Mouse (Mus musculus): ENCODE results near the gene Ano8.
"Not testable (repeated sequence)": the region's sequence is repeated elsewhere in the genome, so short reads cannot be mapped to it uniquely, and the experiment has no call there.

Gene Ano8

DNA sequence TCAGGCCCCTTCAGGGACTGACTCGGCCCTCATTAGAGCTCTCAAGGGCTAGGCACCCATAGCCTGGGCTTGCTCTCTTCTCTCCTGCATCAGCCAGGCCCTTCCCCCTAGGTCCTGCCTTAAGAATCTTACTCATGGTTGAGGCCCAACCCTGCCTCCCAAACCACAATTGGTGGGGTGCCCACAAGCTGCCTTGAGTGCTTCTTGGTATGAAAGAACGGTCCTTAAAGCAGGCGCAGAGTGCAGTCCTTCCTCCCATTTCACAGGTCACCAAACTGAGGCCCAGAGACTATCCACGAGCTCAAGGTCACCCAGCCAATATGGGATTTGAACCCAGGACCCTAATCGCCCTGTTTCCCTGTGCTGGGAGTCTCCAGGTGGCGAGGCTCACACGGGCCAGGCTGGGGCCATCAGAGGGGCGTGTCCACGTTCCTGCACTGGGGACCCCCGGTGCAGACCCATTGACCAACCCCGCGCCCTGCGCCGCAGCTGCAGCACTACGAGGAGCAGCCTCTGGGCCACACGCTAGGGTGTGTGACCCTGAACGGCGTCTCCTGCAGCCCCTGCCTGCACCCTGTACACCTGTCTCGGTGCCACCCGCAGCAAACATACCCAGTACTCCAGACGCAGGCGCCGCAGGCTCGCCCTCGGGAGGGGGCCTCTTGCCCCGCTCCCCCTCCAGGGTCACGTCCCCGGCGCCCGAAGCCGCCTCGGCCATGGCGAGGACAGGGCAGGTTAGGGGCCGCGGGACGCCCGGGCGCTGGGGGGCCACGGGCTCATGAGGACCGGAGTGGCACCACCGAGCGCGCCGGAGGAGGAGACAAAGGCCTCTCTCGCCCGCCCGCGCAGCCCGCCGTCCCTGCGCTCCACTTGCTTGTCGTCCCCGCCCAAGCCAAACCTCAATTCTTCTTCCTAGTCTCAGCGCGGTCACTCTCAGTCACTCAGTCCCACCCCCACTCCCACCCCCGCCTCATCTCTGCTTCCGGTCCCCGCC lies at the start of gene Ano8:
Gene Ano8 (minus strand): TSS at position 822 of the 994 bp plus-strand sequence.
- in situ Hi-C loops (cut with MboI, MseI) = no loop called here

DNA sequence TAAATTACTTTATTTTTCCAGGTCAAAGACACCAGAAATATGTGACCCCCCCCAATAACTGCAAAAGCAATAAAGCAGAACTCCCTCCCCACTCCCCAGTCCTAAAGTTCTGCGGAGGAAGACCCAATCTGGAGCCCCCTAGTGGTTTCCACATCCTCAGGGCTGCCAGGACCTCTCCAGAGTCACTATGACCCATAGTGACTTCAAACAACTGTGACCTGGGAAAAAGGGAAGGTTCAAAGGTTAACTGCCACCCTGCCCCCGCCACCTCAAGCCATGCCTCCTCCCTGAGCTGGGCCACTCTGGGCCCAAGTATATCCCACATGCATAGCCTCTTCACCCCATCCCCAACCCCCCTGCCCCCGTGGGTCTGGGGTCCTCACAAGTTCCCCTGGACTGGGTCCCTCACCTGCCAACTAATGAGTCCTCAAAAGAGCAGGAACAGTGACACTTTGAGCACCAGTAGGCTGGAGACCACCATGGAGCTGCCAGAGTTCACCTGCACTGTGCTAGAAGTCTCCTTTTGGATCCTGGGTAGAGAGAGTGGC lies 48.6 kb upstream of the Ano8 start:
- in situ Hi-C loops (cut with MboI, MseI) = no loop called here

DNA sequence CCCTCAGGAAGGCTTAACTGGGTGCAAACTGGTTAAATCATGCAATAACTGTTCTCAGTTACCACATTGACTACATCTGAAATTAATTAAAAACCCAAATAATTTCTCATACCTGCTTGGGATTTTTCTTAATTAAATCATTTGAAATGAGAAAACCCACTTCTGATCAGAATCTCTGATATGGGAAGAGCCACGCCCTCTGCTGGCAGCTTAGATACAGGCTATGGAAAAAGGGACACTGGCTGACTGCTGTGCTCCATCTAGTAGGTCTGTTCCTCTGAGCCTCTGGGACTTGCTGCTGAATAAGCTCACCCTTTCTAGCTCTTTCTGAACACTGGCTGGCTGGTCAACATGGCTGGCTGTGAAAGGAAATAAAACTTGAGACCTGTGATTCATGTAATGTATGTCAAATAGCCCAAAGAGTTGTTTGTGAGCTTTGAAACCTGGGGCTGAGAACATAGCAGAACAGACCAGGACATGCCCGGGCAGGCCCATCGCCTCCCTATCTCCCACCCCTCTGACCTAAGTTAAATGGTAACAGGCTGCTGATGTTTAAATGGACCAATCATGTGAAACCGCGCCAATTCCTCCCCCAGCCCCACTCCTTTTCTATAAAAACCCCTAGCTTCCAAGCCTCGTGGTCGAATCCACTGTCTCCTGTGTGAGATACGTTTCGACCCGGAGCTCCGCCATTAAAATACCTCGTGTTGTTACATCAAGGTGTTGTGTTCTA lies 45.1 kb upstream of the Ano8 start:
- in situ Hi-C loops (cut with MboI, MseI) = not testable (repeated sequence)

DNA sequence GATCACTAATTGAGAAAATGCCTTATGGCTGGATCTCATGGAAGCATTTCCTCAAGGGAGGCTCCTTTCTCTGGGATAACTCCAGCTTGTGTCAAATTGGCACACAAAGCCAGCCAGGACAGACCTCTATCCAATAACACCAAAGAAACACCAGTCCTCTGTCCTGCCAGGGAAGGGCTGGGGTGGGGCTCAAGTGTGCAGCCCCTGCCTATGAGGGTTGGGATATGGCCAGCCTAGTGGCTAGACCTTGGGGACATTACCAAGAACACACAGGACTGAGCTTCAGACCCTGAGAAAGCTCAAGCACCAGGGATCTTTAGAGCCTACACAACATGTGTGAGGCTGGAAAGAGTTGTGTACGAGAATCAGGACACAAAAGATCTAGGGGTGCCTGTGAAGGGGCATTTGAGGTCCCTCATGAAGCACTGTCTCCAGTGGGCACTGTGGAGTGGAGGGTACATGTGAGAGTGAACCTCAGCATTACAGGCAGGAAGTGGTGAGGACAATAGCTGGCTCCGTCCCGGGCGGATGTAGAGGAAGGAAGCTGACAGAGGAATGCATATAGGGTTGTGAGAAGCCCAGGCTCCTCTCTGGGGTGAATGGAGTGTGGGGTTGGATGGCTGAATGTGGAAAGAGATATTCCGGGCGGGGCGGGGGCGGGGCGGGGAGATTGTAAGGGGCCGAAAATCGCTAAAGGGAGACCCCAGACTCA lies 42.8 kb upstream of the Ano8 start:
- in situ Hi-C loops (cut with MboI, MseI) = loop anchor here in 1 of 2 experiments (10.0 kb wide), 1 partner anchor 84 kb away; no protein-coding TSS in a partner anchor

DNA sequence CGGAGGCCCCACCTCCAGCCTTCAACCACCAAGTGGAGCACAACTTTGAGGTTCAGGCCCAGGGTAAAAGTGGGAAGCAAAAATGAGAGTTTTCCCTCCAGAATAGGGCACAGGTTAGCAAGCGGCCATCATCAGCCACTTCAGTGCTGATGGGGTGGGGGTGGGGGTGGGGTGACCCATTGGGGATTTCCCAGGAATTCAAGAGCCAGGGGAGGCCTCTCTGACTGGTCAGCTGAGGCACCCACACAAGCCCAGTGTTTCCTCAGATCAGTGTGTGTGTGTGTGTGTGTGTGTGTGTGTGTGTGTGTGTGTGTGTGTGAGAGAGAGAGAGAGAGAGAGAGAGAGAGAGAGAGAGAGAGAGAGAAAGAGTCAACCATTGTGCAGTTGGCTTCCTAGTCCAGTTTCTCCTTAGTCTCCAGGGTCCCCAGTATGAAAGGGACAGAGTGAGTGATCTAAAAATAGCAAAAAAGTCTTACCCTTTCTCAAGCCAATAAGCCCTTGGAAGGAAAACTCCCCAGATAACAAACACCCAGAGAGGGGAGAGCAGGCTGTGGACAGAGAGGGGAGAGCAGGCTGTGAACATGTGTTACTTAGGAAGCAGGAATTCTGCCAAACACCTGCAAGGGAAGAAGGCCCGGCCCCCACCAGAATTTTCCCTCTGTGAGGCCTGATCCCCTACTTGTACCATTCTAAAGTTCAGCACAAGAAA lies 41.6 kb upstream of the Ano8 start:
- in situ Hi-C loops (cut with MboI, MseI) = loop anchor here in 1 of 2 experiments (10.0 kb wide), 1 partner anchor 83 kb away; no protein-coding TSS in a partner anchor

DNA sequence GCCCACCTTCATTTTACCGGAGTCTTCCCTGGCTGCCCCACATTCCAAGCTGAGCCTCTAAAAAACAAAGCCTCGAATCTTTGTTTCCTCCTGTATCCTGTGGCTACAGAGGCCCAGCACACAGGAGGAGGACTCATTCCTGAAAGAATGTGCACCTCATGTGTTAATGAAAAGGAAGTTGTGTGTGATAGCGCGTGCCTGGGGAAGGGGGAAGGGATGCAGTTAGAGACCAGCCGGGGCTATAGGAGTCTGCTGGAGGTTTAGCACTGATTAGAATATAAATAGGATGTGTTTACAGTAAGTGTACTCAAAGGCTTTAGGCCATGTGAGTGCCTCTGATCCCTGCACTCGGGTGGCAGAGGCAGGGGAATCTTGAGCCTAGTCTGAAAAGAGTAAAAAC lies 40.5 kb upstream of the Ano8 start:
- in situ Hi-C loops (cut with MboI, MseI) = loop anchor here in 1 of 2 experiments (10.0 kb wide), 1 partner anchor 81 kb away; no protein-coding TSS in a partner anchor

DNA sequence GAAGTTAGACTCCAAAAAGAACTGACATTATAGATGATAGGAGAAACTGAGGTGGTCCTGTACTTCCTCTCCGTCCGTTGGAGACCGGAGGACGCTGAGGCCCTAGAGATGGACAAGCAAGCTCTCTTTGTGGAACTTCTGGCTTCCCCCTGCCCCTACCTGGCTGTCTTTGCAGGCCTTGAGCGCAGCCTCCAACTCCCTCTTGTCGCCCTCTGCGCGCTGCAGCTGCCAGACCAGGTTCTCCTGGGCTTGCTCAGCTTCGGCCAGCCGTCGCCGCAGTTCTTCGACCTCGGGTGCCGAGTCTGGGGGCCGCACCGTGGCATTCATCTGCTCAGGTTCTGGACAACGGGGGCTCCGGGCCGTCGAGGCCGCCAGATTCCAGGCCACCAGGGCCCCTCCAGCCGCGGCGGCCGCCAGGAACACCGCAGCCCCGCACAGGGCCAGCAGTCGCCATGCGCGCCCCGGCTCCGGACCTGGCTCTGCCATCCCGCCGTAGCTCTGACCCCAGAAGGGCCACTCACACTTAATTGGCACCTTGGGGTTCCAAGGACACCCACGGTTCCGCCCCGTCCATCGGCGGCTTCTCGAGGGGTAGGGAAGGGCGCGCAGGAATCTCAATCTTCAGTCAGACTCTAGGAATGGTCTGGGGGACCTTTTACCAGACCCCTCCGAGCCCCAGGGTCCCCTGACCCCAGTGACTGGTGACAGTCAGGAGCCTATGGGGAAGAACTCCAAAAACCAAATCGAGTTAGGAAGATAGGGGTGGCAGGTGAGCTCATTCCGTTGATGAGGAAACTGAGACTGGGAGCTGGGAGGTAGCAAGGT lies 39.7 kb upstream of the Ano8 start, which contains the start of gene Ccdc194:
Gene Ccdc194 (minus strand): TSS at position 486 of the 825 bp plus-strand sequence.
- in situ Hi-C loops (cut with MboI, MseI) = loop anchor here in 1 of 2 experiments (10.0 kb wide), 1 partner anchor 81 kb away; no protein-coding TSS in a partner anchor

DNA sequence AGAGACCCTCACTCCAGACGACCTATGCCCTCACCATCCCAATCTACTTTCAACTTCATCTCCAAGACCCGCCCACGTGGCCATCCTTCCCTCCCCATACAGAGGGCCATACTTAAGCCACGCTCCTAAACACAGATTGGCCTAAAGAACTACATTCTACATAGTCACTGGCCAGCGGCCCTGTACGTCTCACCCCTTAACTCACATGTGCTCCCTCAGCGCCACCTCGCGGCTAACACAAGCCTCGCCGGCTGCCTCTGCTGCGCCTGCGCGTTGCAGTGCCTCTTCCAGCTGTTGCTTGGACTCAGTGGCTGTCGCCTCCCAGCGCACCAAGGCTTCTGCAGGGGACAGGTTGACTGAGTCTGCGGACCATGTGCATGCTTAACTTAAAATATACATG lies 35.9 kb upstream of the Ano8 start:
- in situ Hi-C loops (cut with MboI, MseI) = loop anchor here (5.0 to 10.0 kb wide), 2 partner anchors 77 to 79 kb away; no protein-coding TSS in a partner anchor

DNA sequence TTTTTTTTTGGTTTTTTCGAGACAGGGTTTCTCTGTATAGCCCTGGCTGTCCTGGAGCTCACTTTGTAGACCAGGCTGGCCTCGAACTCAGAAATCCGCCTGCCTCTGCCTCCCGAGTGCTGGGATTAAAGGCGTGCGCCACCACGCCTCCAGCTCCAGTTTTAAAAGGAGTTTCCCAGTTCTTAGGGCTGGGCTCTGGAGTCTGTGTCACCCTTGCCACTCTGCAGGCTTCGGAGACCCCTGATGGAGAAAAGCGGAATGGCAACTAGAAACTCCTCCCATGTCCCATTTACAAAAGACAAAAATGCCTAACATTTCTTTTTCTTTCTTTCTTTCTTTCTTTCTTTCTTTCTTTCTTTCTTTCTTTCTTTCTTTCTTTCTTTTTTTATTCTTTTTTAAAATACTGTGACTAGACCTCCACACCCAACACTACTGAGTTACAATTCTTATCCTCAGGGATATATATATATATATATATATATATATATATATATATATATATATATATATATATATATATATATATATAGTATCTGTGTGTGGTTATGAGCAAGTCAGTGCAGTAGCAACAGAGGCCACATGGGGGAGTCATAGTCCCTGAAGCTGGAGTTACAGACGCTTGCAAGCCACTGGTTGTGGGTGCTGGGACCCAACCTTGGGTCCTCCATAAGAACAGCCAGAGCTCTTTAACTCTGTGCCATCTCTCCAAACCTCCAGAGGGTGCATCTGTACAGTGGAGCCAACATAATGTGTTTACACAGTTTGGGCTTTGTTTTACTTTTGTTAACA lies 33.5 kb upstream of the Ano8 start:
- in situ Hi-C loops (cut with MboI, MseI) = not testable (repeated sequence)

DNA sequence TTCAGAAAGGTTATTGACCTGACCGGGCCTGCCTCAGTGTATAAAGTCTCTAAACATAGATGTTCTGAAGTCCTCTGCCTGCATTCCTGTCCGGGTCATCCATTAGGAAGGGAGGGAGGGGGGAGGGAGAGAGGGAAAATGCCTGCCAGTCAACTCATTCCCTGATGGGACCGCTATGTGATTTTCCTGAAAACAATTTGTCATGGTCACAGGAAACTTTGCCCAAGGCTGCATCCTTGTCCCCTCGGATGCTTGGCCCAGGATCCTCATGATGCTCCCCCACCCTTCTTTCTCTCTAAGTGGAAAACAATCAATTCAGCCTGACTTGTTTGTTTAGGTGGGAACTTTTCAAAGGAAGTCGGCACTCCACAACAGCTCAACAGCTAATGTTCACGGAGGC lies 31.0 kb upstream of the Ano8 start:
- in situ Hi-C loops (cut with MboI, MseI) = no loop called here

DNA sequence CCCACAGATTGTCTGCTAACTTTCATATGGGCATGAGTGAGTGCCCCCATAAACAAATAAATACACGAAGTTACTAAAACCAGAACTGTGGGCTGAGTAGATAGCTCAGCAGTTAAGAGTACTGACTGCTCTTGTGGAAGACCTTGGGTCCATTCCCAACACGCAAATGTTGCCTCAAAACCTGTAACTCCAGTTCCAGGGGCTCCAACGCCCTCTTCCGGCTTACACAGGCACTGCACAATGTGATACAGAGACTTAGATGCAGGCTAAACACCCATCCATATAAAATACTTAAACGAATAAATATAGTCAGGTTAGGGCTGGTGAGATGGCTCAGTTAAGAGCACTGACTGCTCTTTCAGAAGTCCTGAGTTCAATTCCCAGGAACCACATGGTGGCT lies 29.3 kb upstream of the Ano8 start:
- in situ Hi-C loops (cut with MboI, MseI) = no loop called here

DNA sequence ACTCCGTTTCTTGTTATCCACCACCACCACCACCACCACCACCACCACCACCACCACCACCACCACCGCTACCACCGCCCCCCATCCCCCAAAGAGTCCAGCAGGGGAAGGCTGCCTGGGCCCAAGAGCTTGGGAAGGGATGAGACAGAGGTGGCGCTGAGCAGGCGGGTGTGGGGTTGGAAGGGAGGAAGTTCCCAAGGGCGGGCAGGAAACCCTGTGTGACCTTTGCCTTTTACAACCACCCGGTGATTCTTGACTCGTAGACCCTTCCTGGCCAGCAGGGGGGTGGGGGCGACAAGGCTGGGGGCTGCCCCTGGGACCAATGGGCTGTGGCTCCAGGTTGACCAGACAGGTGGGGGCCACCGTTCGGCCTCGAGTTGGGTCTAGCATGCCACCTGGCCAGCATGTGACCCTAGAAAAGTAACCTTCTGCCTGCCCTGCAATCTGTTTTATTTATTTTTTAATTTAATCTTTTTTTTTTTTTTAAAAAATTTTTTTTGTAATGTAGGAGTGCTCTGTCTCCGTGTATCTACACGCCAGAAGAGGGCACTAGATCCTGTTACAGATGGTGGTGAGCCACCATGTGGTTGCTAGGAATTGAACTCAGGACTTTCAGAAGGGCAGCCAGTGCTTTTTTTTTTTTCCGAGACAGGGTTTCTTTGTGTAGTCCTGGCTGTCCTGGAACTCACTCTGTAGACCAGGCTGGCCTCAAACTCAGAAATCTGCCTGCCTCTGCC lies 27.4 kb upstream of the Ano8 start:
- in situ Hi-C loops (cut with MboI, MseI) = no loop called here

DNA sequence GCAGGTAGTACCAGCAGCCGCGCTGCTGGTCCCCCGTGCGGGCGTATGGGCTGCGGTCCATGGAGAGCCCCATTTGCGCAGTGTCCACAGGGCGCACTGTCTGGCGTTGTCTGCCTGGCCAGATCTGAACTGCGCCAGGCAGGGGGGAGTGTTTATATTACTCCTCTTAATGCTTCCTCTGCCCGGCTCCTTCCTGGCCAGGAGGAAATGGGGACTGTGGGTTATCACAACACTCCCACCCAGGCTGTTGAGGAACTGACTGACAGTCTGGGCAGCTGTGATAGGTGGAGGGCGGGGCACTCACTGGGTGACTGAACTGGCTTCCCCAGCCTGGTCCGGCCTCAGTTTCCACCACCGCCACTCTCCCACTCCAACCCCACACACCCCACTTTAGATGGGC lies 25.9 kb upstream of the Ano8 start, which contains the start of gene Plvap:
Gene Plvap (minus strand): TSS at position 109 of the 400 bp plus-strand sequence.
- in situ Hi-C loops (cut with MboI, MseI) = no loop called here

DNA sequence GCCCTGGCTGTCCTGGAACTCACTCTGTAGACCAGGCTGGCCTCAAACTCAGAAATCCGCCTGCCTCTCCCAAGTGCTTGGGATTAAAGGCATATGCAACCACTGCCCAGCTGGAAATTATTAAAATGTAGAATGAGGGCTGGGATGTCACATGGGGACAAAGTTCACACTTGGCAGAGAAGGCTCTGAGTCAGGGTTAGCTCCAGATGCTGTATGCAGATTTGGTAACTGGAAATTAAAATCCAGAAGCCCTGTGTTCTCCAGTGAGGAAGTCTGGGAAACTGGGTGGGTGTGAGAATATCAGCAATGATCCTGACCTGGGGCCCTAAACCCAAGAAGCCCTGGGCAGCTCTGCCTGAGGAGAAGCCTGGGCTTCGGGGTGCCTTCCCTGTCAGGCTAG lies 23.6 kb upstream of the Ano8 start:
- in situ Hi-C loops (cut with MboI, MseI) = no loop called here

DNA sequence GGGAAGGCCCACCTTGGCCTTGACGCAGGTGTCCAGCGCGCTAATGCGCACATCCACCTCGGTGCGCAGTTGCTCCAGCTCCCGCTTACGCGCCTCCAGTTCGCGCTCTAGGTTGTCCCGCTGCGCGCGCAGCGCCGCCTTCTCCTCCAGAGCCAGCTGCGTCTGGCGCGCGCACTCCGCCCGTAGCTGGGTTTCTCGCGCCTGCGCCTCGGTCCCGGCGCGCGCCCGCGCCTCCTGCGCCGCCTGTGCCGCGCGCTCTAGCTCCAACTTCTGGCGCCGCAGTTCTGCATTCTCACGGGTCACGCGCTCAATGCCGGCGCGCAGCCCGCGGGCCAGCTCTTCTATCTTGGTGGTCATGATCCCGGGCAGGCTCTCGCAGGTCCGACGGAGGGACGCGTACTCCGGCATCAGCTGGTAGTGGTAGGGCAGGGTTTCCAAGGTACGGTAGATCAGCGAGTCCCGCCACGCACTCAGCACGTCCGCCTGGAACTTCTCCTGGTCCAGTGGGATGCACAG lies 21.9 kb upstream of the Ano8 start:
- in situ Hi-C loops (cut with MboI, MseI) = no loop called here

DNA sequence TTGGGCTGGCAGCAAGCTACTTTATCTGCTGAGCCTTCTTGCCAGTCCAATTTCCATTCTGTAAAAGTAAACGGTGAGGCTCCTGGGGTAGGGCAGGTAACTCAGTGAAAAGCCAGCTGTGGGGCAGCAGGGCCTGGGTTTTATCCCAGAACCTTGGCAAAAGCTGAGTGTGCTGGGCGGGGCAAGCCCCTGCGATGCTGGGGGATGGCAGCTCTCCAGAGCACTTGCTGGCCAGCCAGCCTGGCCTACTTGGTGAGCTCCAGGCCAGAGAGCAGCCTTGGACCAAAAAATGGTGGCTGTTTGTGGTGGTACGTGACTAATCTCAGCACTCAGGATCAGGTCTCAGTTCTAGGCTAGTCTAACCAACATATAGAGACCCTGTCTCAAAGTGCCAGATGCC lies 20.2 kb upstream of the Ano8 start:
- in situ Hi-C loops (cut with MboI, MseI) = no loop called here

DNA sequence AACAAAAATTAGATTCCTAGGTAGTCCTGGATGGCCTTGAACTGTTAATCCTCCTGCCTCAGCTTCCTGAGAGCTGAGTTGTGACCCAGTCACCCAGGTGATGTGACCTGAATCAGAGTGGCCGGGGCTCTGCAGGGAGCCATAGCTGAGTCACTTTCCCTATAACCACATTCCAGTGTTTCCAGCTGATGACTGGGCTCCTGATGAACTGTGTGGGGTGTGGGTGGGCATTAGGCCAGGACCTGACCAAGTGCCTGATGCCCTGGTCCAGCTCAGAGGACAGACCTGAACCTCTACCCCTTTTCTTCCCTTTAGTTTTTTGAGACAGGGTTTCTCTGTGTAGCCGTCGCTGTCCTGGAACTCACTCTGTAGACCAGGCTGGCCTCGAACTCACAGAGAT lies 19.6 kb upstream of the Ano8 start:
- in situ Hi-C loops (cut with MboI, MseI) = no loop called here

DNA sequence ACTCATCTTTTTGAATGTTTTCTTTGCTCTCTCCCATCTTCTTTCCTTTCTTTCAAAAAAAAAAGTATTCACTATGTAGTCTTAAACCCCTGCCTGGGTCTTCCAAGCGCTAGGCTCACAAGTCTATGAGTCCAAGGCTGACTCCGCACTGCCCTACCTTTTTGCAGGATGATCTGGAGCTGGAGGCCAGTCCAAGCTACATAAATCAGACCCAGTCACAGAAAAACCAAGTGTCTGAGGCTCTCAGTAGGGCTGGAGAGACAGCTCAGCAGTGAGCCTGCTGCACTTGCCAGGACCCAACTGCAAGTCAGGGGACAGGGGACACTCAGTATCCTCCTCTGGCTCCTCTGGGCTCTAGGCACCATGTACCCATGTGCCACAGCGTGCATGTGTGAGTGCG lies 18.6 kb upstream of the Ano8 start:
- in situ Hi-C loops (cut with MboI, MseI) = no loop called here
